Mouse (Mus musculus): ENCODE measurements at regions not wholly inside any gene's neighbourhood (a gene's known extent, or its start where the extent isn't known, plus 50 kb on each side); places are given as distances from the start of the nearest gene placed in this dataset.
"Not testable (repeated sequence)": the region's sequence is repeated elsewhere in the genome, so short reads cannot be mapped to it uniquely, and the experiment has no call there.

GRCm38 (mm10) chr1:94502066-94502861, 449.9 kb upstream of the Pdcd1 start:
- TF ChIP-seq EP300 (IDR thresholded peaks at IDR 0.05; ENCODE audit: low read depth): no peak
- no peak for TF ChIP-seq CTCF (IDR thresholded peaks at IDR 0.05; ENCODE audit: low read depth)
- no peaks in the 10 kb centered on the region for H3K27me3 ChIP-seq (ENCODE audit: control insufficient read depth, insufficient read depth, low read length)
- no peaks in the 10 kb centered on the region for H3K4me1 ChIP-seq (ENCODE audit: control insufficient read depth, insufficient read depth)
- no peak overlapping the region for H3K4me3 ChIP-seq (ENCODE audit: low read depth, low read length)
- no peak overlapping the region for H3K27ac ChIP-seq (ENCODE audit: low read depth)
- no peak for ATAC-seq (ENCODE audit: insufficient read depth, low read depth)
- no peak overlapping the region for H3K9ac ChIP-seq (replicated peaks; ENCODE audit: low read depth, low read length)
- no peak overlapping the region for H3K4me2 ChIP-seq (ENCODE audit: low read depth, low read length)
- no peaks in the 10 kb centered on the region for H3K9me3 ChIP-seq (replicated peaks; ENCODE audit: control insufficient read depth, low read length)
- 65% methylated on average over 6 of the region's 6 CpGs for WGBS
- DNase-seq (ENCODE audit: low spot score): no peak
- no peaks in the 10 kb centered on the region for H3K36me3 ChIP-seq (replicated peaks; ENCODE audit: control insufficient read depth, insufficient read depth, low read length)

- Histone ChIP-seq H3K4me2 (ENCODE audit: low read depth, low read length) (no peak overlapping the region), H3K9me3 (replicated peaks; ENCODE audit: control insufficient read depth, low read length) (no peaks in the 10 kb centered on the region), H3K9ac (replicated peaks; ENCODE audit: low read depth, low read length) (no peak overlapping the region), H3K36me3 (replicated peaks; ENCODE audit: control insufficient read depth, insufficient read depth, low read length) (no peaks in the 10 kb centered on the region), H3K4me1 (ENCODE audit: control insufficient read depth, insufficient read depth) (no peaks in the 10 kb centered on the region), H3K27me3 (ENCODE audit: control insufficient read depth, insufficient read depth, low read length) (no peaks in the 10 kb centered on the region), H3K27ac (ENCODE audit: low read depth) (no peak overlapping the region), H3K4me3 (ENCODE audit: low read depth, low read length) (no peak overlapping the region)
- ATAC-seq (ENCODE audit: insufficient read depth, low read depth): no peak
- TF ChIP-seq EP300 (IDR thresholded peaks at IDR 0.05; ENCODE audit: low read depth) (no peak), CTCF (IDR thresholded peaks at IDR 0.05; ENCODE audit: low read depth) (no peak)
- WGBS: 77% methylated on average over 2 of the region's 2 CpGs
- no peak for DNase-seq (ENCODE audit: low spot score)
These were observed 444.6 kb upstream of the Pdcd1 start for GRCm38 (mm10) chr1:94496992-94497391.

GRCm38 (mm10) chr1:94496341-94496740, 444.0 kb upstream of the Pdcd1 start:
- Histone ChIP-seq H3K9ac (replicated peaks; ENCODE audit: low read depth, low read length) (no peak overlapping the region), H3K36me3 (replicated peaks; ENCODE audit: control insufficient read depth, insufficient read depth, low read length) (no peaks in the 10 kb centered on the region), H3K4me1 (ENCODE audit: control insufficient read depth, insufficient read depth) (no peaks in the 10 kb centered on the region), H3K4me2 (ENCODE audit: low read depth, low read length) (no peak overlapping the region), H3K9me3 (replicated peaks; ENCODE audit: control insufficient read depth, low read length) (no peaks in the 10 kb centered on the region), H3K4me3 (ENCODE audit: low read depth, low read length) (no peak overlapping the region), H3K27me3 (ENCODE audit: control insufficient read depth, insufficient read depth, low read length) (no peaks in the 10 kb centered on the region), H3K27ac (ENCODE audit: low read depth) (no peak overlapping the region)
- no peak for ATAC-seq (ENCODE audit: insufficient read depth, low read depth)
- DNase-seq (ENCODE audit: low spot score): no peak
- TF ChIP-seq CTCF (IDR thresholded peaks at IDR 0.05; ENCODE audit: low read depth) (no peak), EP300 (IDR thresholded peaks at IDR 0.05; ENCODE audit: low read depth) (no peak)
- WGBS: 87% methylated on average over 3 of the region's 3 CpGs

- 66% methylated on average over 3 of the region's 3 CpGs for WGBS
- TF ChIP-seq EP300 (IDR thresholded peaks at IDR 0.05; ENCODE audit: low read depth) (no peak), CTCF (IDR thresholded peaks at IDR 0.05; ENCODE audit: low read depth) (no peak)
- Histone ChIP-seq H3K27ac (ENCODE audit: low read depth) (no peak overlapping the region), H3K36me3 (replicated peaks; ENCODE audit: control insufficient read depth, insufficient read depth, low read length) (no peaks in the 10 kb centered on the region), H3K27me3 (ENCODE audit: control insufficient read depth, insufficient read depth, low read length) (no peaks in the 10 kb centered on the region), H3K4me1 (ENCODE audit: control insufficient read depth, insufficient read depth) (no peaks in the 10 kb centered on the region), H3K4me2 (ENCODE audit: low read depth, low read length) (no peak overlapping the region), H3K9me3 (replicated peaks; ENCODE audit: control insufficient read depth, low read length) (no peaks in the 10 kb centered on the region), H3K4me3 (ENCODE audit: low read depth, low read length) (no peak overlapping the region), H3K9ac (replicated peaks; ENCODE audit: low read depth, low read length) (no peak overlapping the region)
- DNase-seq (ENCODE audit: low spot score) (no peak), ATAC-seq (ENCODE audit: insufficient read depth, low read depth) (no peak)
These were observed 434.7 kb upstream of the Pdcd1 start for GRCm38 (mm10) chr1:94487062-94487461.

- ATAC-seq (ENCODE audit: insufficient read depth, low read depth): peak; percentile 96
- H3K27me3 ChIP-seq (ENCODE audit: control insufficient read depth, insufficient read depth, low read length); DNase-seq (ENCODE audit: low spot score); H3K9me3 ChIP-seq (replicated peaks; ENCODE audit: control insufficient read depth, low read length); H3K9ac ChIP-seq (replicated peaks; ENCODE audit: low read depth, low read length); H3K4me2 ChIP-seq (ENCODE audit: low read depth, low read length); H3K36me3 ChIP-seq (replicated peaks; ENCODE audit: control insufficient read depth, insufficient read depth, low read length); H3K4me1 ChIP-seq (ENCODE audit: control insufficient read depth, insufficient read depth); H3K4me3 ChIP-seq (ENCODE audit: low read depth, low read length); H3K27ac ChIP-seq (ENCODE audit: low read depth): not testable (repeated sequence)
- 93% methylated on average over 18 of the region's 18 CpGs for WGBS
These were observed 417.5 kb upstream of the Pdcd1 start for GRCm38 (mm10) chr1:94469834-94470233.

- Histone ChIP-seq H3K4me2 (ENCODE audit: low read depth, low read length) (no peak overlapping the region), H3K36me3 (replicated peaks; ENCODE audit: control insufficient read depth, insufficient read depth, low read length) (no peaks in the 10 kb centered on the region), H3K9me3 (replicated peaks; ENCODE audit: control insufficient read depth, low read length) (no peaks in the 10 kb centered on the region), H3K4me1 (ENCODE audit: control insufficient read depth, insufficient read depth) (no peaks in the 10 kb centered on the region), H3K27ac (ENCODE audit: low read depth) (no peak overlapping the region), H3K4me3 (ENCODE audit: low read depth, low read length) (no peak overlapping the region), H3K27me3 (ENCODE audit: control insufficient read depth, insufficient read depth, low read length) (no peaks in the 10 kb centered on the region), H3K9ac (replicated peaks; ENCODE audit: low read depth, low read length) (no peak overlapping the region)
- DNase-seq (ENCODE audit: low spot score) (no peak), ATAC-seq (ENCODE audit: insufficient read depth, low read depth) (no peak)
- WGBS: 81% methylated on average over 2 of the region's 2 CpGs
- TF ChIP-seq CTCF (IDR thresholded peaks at IDR 0.05; ENCODE audit: low read depth) (no peak), EP300 (IDR thresholded peaks at IDR 0.05; ENCODE audit: low read depth) (no peak)
These were observed 371.4 kb upstream of the Pdcd1 start for GRCm38 (mm10) chr1:94423731-94424130.
